Mouse (Mus musculus) hematopoietic stem cell, adult 5-6 weeks (primary cell): Measurements from ENCODE around the gene BC016579. TPM values are rescaled to one million over a fixed set of nuclear protein-coding genes. Genes with fewer than 3 reads are reported as not detected.

Experiments
- ATAC-seq, 2 experiments: fragments of 125-278 bp in 1 of 2; replicated peaks in 1 of 2; 2 replicates each; pipeline ENCODE4 v1.8.0; 2016 to 2017; ENCODE audit warnings: inconsistent platforms in 2 of 2, mild to moderate bottlenecking in 2 of 2, moderate number of reproducible peaks in 2 of 2, low read depth in 1 of 2, moderate TSS enrichment in 1 of 2; ENCODE audit not compliant: low FRiP score in 2 of 2, poor library complexity in 2 of 2, severe bottlenecking in 2 of 2, insufficient read depth in 1 of 2, low TSS enrichment in 1 of 2
- total RNA-seq: library from RNA; stranded (forward); fragments of 172-1452, 232-1000 nt; gene quantifications from 2 replicates; pipeline ENCODE4 v1.2.3, GENCODE M21; 2017

Gene BC016579
- total RNA-seq, 1 experiment from 2014 or later, result 8.8 TPM

GRCm38 (mm10) chr16:45609300-45609699 lies 44.6 kb downstream of the BC016579 start:
- ATAC-seq, result peak; percentile 70 to 75

GRCm38 (mm10) chr16:45608481-45608954 lies 45.4 kb downstream of the BC016579 start:
- ATAC-seq, result peak; percentile 55 to 71

GRCm38 (mm10) chr16:45595494-45595893 lies 58.4 kb downstream of the BC016579 start:
- ATAC-seq, result no peak

- no peak for ATAC-seq
Observed at GRCm38 (mm10) chr16:45593656-45594055, 60.2 kb downstream of the BC016579 start.

- ATAC-seq, result peak; percentile 49 to 53; a peak in 2 of 4 replicates
Observed at GRCm38 (mm10) chr16:45582512-45582911, 71.4 kb downstream of the BC016579 start.

GRCm38 (mm10) chr16:45579883-45580282 lies 74.0 kb downstream of the BC016579 start:
- ATAC-seq, result no peak

Other genes with a start within 250 kb of the BC016579 start
- gene Cd200, start 245.0 kb downstream of the BC016579 start, total RNA-seq, result 8.8 and 15.6 TPM in 2 replicates
- not detected in 2 replicates for gene Gm609, start 161.1 kb downstream of the BC016579 start, total RNA-seq
- not detected in 2 replicates for gene Gm17783, start 122.0 kb downstream of the BC016579 start, total RNA-seq
- not detected in 2 replicates for gene Slc9c1, start 118.8 kb downstream of the BC016579 start, total RNA-seq
- 4.2 and 7.8 TPM in 2 replicates for gene Gcsam, start 43.7 kb downstream of the BC016579 start, total RNA-seq
- 0.25 and 1.3 TPM in 2 replicates for gene Tmprss7, start 39.6 kb upstream of the BC016579 start, total RNA-seq
- not detected in 2 replicates for gene Tagln3, start 70.5 kb upstream of the BC016579 start, total RNA-seq
- gene Abhd10, start 88.9 kb upstream of the BC016579 start, total RNA-seq, result 17.7 and 27.3 TPM in 2 replicates